In the genomic region with DNA sequence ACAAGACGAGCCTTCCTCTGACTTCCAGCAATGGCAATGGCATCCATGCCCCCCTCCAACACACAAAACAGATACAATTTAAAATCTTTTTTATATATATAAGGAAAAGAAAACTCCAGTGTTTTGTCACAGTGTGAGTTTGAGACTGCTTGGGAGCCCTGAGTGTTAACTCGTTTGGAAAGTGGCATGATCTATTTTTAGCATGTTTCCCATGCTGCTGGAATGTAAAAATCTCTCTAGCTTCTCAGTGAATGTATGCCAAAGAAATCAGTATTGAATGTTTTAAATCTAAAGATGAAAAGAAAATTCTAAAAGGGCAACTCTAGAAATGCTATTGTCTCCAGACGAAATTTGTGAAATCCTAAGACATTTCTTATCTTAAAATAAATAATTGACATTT, we compare ENCODE assay signal across 27 mouse cellular contexts. TPM values are rescaled to one million over a fixed set of nuclear protein-coding genes. Genes with fewer than 3 reads are reported as not detected.
A peak's percentile ranks its signal among the peaks of the same experiment; 100 is the strongest.
DNase-seq lines count a peak whose midpoint lies in the region; ATAC-seq and TF ChIP-seq lines count a peak whose summit lies in the region.
"Had no signal": no experiment of that assay in that cellular context is flagged by ENCODE, and none has a peak within 500 bp of the region (broad histone marks: within the 10 kb centered on the region; RNA-seq: fewer than 3 reads in every experiment).

No protein-coding gene starts in this region.

- no peak overlapping the region for H3K4me3 ChIP-seq in heart, embryonic 13.5 days
- no peak overlapping the region for H3K4me3 ChIP-seq in lung, postnatal 0 days (ENCODE audit: low read depth, low read length)
- H3K4me3 ChIP-seq: embryonic facial prominence, embryonic 10.5 days; embryonic facial prominence, embryonic 15.5 days; hindbrain, embryonic 13.5 days; kidney, embryonic 15.5 days; midbrain, embryonic 15.5 days; stomach, embryonic 15.5 days had no signal

- no peak overlapping the region for H3K4me2 ChIP-seq in heart, embryonic 13.5 days
- no peak overlapping the region for H3K4me2 ChIP-seq in lung, postnatal 0 days (replicated peaks; ENCODE audit: low read depth, low read length)
- H3K4me2 ChIP-seq: embryonic facial prominence, embryonic 15.5 days; hindbrain, embryonic 13.5 days; kidney, embryonic 15.5 days; midbrain, embryonic 15.5 days; stomach, embryonic 15.5 days had no signal

- peak overlapping the region; percentile 86 for H3K27ac ChIP-seq in heart, embryonic 13.5 days (replicated peaks)
- H3K27ac ChIP-seq in lung, postnatal 0 days (ENCODE audit: low read length), result no peak overlapping the region
- H3K27ac ChIP-seq: embryonic facial prominence, embryonic 10.5 days; embryonic facial prominence, embryonic 15.5 days; hindbrain, embryonic 13.5 days; kidney, embryonic 15.5 days; liver, embryonic 14.5 days; midbrain, embryonic 15.5 days; stomach, embryonic 15.5 days had no signal

- no peaks in the 10 kb centered on the region for H3K9me3 ChIP-seq in heart, embryonic 13.5 days
- H3K9me3 ChIP-seq in lung, postnatal 0 days (ENCODE audit: low read length), result no peaks in the 10 kb centered on the region
- H3K9me3 ChIP-seq: embryonic facial prominence, embryonic 10.5 days; embryonic facial prominence, embryonic 15.5 days; hindbrain, embryonic 13.5 days; kidney, embryonic 15.5 days; midbrain, embryonic 15.5 days; stomach, embryonic 15.5 days had no signal

- ATAC-seq in frontal cortex, adult (ENCODE audit: low TSS enrichment), result 0 out of 2 replicates have a peak, but pooled peaks have one; percentile 29
- no peak for ATAC-seq in heart, embryonic 13.5 days (ENCODE audit: extremely low read depth, insufficient number of reproducible peaks, low FRiP score, low TSS enrichment)
- ATAC-seq in lung, postnatal 0 days, result no peak
- ATAC-seq: CD4-positive, CD25-positive, alpha-beta regulatory T cell, adult 4 months; midbrain, embryonic 15.5 days had no signal

- H3K9ac ChIP-seq in heart, embryonic 13.5 days, result no peak overlapping the region
- H3K9ac ChIP-seq in lung, postnatal 0 days (replicated peaks; ENCODE audit: low read depth), result no peak overlapping the region
- H3K9ac ChIP-seq: embryonic facial prominence, embryonic 15.5 days; hindbrain, embryonic 13.5 days; kidney, embryonic 15.5 days; liver, embryonic 14.5 days; midbrain, embryonic 15.5 days; stomach, embryonic 15.5 days had no signal

- no peak for TF ChIP-seq CTCF in brain, embryonic 14.5 days (IDR thresholded peaks at IDR 0.05; ENCODE audit: borderline replicate concordance, extremely low read depth, insufficient read depth, insufficient read length)
- TF ChIP-seq CTCF in lung, postnatal 0 days (IDR thresholded peaks at IDR 0.05), result no peak

- TF ChIP-seq POLR2A in brain, embryonic 14.5 days (IDR thresholded peaks at IDR 0.05; ENCODE audit: borderline replicate concordance, extremely low read depth, insufficient read depth, insufficient read length, poor library complexity, severe bottlenecking), result no peak

- TF ChIP-seq EP300 in lung, postnatal 0 days (IDR thresholded peaks at IDR 0.05), result no peak

- H3K27me3 ChIP-seq in heart, embryonic 13.5 days (replicated peaks), result no peaks in the 10 kb centered on the region
- H3K27me3 ChIP-seq in lung, postnatal 0 days (replicated peaks; ENCODE audit: insufficient read depth, low read length), result no peaks in the 10 kb centered on the region
- H3K27me3 ChIP-seq: embryonic facial prominence, embryonic 15.5 days; hindbrain, embryonic 13.5 days; kidney, embryonic 15.5 days; midbrain, embryonic 15.5 days; stomach, embryonic 15.5 days had no signal

- no peaks in the 10 kb centered on the region for H3K36me3 ChIP-seq in heart, embryonic 13.5 days
- no peaks in the 10 kb centered on the region for H3K36me3 ChIP-seq in lung, postnatal 0 days (ENCODE audit: insufficient read depth, low read length)
- H3K36me3 ChIP-seq: embryonic facial prominence, embryonic 10.5 days; embryonic facial prominence, embryonic 15.5 days; hindbrain, embryonic 13.5 days; kidney, embryonic 15.5 days; midbrain, embryonic 15.5 days; stomach, embryonic 15.5 days had no signal

- DNase-seq in frontal cortex, postnatal 36 days (ENCODE audit: low spot score in 2 of 2), result no peak
- DNase-seq in heart, adult 9 months (ENCODE audit: low spot score in 2 of 2), result no peak
- DNase-seq in NIH3T3 (ENCODE audit: low read depth), result peak; percentile 26
- peak; percentile 33 for DNase-seq in brain, embryonic 14.5 days (ENCODE audit: low read depth)
- no peak for DNase-seq in lung, postnatal 0 days (ENCODE audit: low spot score)
- DNase-seq in kidney, adult 18-20 months, result no peak
- DNase-seq: adrenal gland, postnatal 25 days; cerebellum, adult 8-10 months; cerebellum, postnatal 25 days; gastrocnemius, postnatal 36 days; kidney, adult 11 months; kidney, postnatal 36 days; layer of hippocampus, postnatal 36 days; liver; lung, adult 2 months; lung, postnatal 14 days; right cerebral cortex, postnatal 25 days had no signal

- peaks cover 38% of the 10 kb centered on the region for H3K4me1 ChIP-seq in heart, embryonic 13.5 days
- H3K4me1 ChIP-seq in lung, postnatal 0 days (ENCODE audit: insufficient read depth, low read depth, low read length), result no peaks in the 10 kb centered on the region
- H3K4me1 ChIP-seq: embryonic facial prominence, embryonic 10.5 days; embryonic facial prominence, embryonic 15.5 days; kidney, embryonic 15.5 days; stomach, embryonic 15.5 days had no signal

- 24% methylated on average over 3 of the region's 3 CpGs for WGBS in heart, embryonic 13.5 days
- WGBS in lung, postnatal 0 days, result 29% methylated on average over 3 of the region's 3 CpGs

RNA-seq across cellular contexts. Expression of gene Ppm1e, which starts 45.3 kb away (rescaled TPM):
- polyA plus RNA-seq in heart, embryonic 13.5 days (2015; fragmentation: Nextera tagmentation; extraction: Ambion mirVana), result 3.4 TPM in 2 replicates
- polyA plus RNA-seq in brain, embryonic 14.5 days (2012; rRNA removed), result 41.6 and 50.9 TPM in 2 replicates
- polyA plus RNA-seq in lung, postnatal 0 days (2015; fragmentation: Nextera tagmentation; extraction: Ambion mirVana), result 0.64 and 1.2 TPM in 2 replicates

Comparison
In these comparisons a context has a peak if more than half of its experiments do, and no peak if none do; other contexts are left out.
1. DNase-seq: peak in NIH3T3 (single experiment) and brain, embryonic 14.5 days (single experiment); none in frontal cortex, postnatal 36 days (0 of 2), heart, adult 9 months (0 of 2), lung, postnatal 0 days (single experiment) and kidney, adult 18-20 months (single experiment).